Mouse (Mus musculus): ENCODE measurements around the gene Adam12.

GRCm38 (mm10) chr7:133859548-133859947 is 372.4 kb downstream of the Adam12 start:
- TF ChIP-seq POLR2A (IDR thresholded peaks at IDR 0.05; ENCODE audit: extremely low read depth, insufficient read depth, low read length): no peak
- no peak for TF ChIP-seq CTCF (IDR thresholded peaks at IDR 0.05; ENCODE audit: low read depth, low read length)
